Mouse (Mus musculus): ENCODE measurements around the gene Clmp.

DNA sequence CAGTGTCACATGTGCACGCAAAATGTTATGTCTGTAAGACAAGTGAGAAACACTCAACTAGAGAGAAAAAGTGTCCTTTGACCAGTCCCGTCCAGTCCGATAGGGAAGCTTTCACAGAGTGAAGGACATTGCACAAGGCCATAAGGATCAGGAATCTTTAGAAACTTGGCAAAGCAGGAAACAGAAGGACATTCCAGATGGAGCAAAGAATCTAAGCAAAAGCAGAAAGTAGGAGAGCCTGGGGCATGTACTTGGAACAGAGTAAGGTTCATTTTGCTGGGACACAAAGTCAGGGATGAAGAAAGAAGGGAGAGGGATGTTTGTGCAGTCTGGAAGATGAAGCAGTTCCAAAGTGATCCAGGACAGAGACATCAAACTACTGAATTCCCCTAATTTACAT lies 36.3 kb upstream of the Clmp start:
- TF ChIP-seq SRF (IDR thresholded peaks at IDR 0.05; ENCODE audit: control insufficient read depth, insufficient read length, low read depth), result no peak
- TF ChIP-seq MYOD1 (IDR thresholded peaks at IDR 0.05; ENCODE audit: control insufficient read depth in 1 of 3, insufficient read length in 2 of 3, low read depth in 2 of 3), result no peak
- TF ChIP-seq POLR2A (IDR thresholded peaks at IDR 0.05; ENCODE audit: insufficient read length, low read depth), result no peak
- TF ChIP-seq E2F4 (IDR thresholded peaks at IDR 0.05; ENCODE audit: insufficient read depth), result no peak
- TF ChIP-seq USF1 (IDR thresholded peaks at IDR 0.05; ENCODE audit: low read depth), result no peak
- no peak for TF ChIP-seq TCF12 (IDR thresholded peaks at IDR 0.05; ENCODE audit: insufficient read depth, poor library complexity, severe bottlenecking)
- TF ChIP-seq REST (IDR thresholded peaks at IDR 0.05; ENCODE audit: insufficient read depth, insufficient read length), result no peak
- TF ChIP-seq MYOG (IDR thresholded peaks at IDR 0.05; ENCODE audit: control insufficient read depth in 1 of 3, insufficient read depth in 1 of 3, insufficient read length in 2 of 3, low read depth in 2 of 3), result no peak

Measured in myocyte (in vitro differentiated cells).